Mouse (Mus musculus): ENCODE results near the gene Ddah1. TPM values are rescaled to one million over a fixed set of nuclear protein-coding genes. Genes with fewer than 3 reads are reported as not detected.

The Ddah1 gene
- polyA plus RNA-seq (2015; fragmentation: Nextera tagmentation; extraction: Ambion mirVana) = 71.2 and 76.1 TPM in 2 replicates

DNA sequence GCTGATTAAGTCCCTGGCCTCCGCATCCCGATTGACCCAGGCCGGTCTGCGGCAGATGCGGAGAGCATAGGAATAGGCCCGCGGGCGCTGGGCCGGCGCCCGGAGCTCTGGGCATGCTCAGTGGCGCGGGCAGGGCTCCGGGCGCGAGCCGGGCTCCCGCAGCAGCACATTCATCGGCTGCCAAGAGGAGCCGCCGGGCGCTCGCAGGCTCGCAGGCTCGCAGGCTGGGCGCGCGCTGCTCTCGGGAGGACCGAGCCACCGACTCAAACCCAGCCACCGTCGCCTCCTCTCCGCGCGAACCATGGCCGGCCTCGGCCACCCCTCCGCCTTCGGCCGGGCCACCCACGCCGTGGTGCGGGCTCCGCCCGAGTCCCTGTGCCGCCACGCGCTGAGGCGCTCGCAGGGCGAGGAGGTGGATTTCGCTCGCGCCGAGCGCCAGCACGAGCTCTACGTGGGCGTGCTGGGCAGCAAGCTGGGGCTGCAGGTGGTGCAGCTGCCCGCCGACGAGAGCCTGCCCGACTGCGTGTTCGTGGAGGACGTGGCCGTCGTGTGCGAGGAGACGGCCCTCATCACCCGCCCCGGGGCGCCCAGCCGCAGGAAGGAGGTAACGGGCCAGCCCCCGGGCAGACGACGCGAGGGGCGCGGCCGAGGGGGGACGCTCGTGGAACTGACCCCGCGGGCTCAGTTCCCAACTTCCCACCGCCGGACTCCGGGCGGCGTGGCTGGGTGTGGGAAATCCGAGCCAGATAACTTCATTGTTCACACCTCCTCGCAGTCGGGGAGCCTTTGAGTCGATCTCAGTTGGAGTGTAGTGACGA lies at the start of gene Ddah1:
Gene Ddah1, plus strand, starts transcription at position 115 of the 818 bp plus-strand sequence.
- Histone ChIP-seq H3K27ac (peak within 1 kb of the TSS; percentile 80), H3K4me1 (peaks cover 36% of the 10 kb centered on the region), H3K36me3 (no peaks in the 10 kb centered on the region), H3K4me3 (replicated peaks) (peak within 1 kb of the TSS; percentile 74), H3K9me3 (replicated peaks) (no peaks in the 10 kb centered on the region), H3K27me3 (peaks cover 11% of the 10 kb centered on the region), H3K4me2 (peak within 1 kb of the TSS; percentile 100), H3K9ac (peak within 1 kb of the TSS; percentile 76)
- WGBS = under 1% methylated on average over 97 of the region's 97 CpGs
- ATAC-seq (replicated peaks; ENCODE audit: low FRiP score) = peak; percentile 86

GRCm38 (mm10) chr3:145715923-145716322 lies 42.6 kb upstream of the Ddah1 start:
- WGBS = 80% methylated on average over 7 of the region's 7 CpGs
- Histone ChIP-seq H3K4me2 (no peak overlapping the region), H3K9ac (no peak overlapping the region), H3K36me3 (no peaks in the 10 kb centered on the region), H3K4me1 (no peaks in the 10 kb centered on the region), H3K27ac (no peak overlapping the region), H3K9me3 (replicated peaks) (no peaks in the 10 kb centered on the region), H3K4me3 (replicated peaks) (no peak overlapping the region), H3K27me3 (no peaks in the 10 kb centered on the region)
- no peak for ATAC-seq (replicated peaks; ENCODE audit: low FRiP score)

- no peak for ATAC-seq (replicated peaks; ENCODE audit: low FRiP score)
- H3K36me3 ChIP-seq = no peaks in the 10 kb centered on the region
- no peak overlapping the region for H3K27ac ChIP-seq
- no peaks in the 10 kb centered on the region for H3K9me3 ChIP-seq (replicated peaks)
- no peak overlapping the region for H3K4me3 ChIP-seq (replicated peaks)
- H3K4me2 ChIP-seq = no peak overlapping the region
- H3K27me3 ChIP-seq = no peaks in the 10 kb centered on the region
- 79% methylated on average over 4 of the region's 4 CpGs for whole genome bisulfite sequencing
- no peak overlapping the region for H3K9ac ChIP-seq
- no peaks in the 10 kb centered on the region for H3K4me1 ChIP-seq
These were observed 38.8 kb upstream of the Ddah1 start for GRCm38 (mm10) chr3:145719660-145720059.

DNA sequence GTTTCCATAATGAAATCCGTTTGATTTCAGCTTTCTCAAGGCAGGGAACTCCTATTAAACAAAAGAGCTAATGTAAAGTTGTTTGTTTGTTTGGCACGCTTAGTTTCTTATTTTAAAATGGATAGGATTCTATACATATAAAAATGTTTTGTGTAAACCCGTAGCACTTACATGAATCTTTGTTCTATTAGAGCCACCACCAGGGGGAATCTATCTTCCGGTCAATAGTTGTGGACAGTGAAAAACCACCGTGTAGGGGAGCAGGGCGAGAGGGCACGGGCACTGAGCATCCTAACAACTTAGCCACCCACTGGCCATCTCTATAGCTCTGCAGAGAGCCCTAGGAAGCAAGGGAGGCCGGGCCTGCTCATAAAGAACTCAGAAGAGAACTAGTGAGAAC lies 33.4 kb upstream of the Ddah1 start:
- Histone ChIP-seq H3K36me3 (no peaks in the 10 kb centered on the region), H3K27ac (no peak overlapping the region), H3K27me3 (no peaks in the 10 kb centered on the region), H3K9ac (no peak overlapping the region), H3K9me3 (replicated peaks) (no peaks in the 10 kb centered on the region), H3K4me3 (replicated peaks) (no peak overlapping the region), H3K4me1 (peaks cover 5% of the 10 kb centered on the region; the same call in 1 of the 2 replicates), H3K4me2 (no peak overlapping the region)
- WGBS = 62% methylated on average over 8 of the region's 8 CpGs
- ATAC-seq (replicated peaks; ENCODE audit: low FRiP score) = no peak

GRCm38 (mm10) chr3:145728336-145728735 lies 30.1 kb upstream of the Ddah1 start:
- no peak overlapping the region for H3K4me3 ChIP-seq (replicated peaks)
- peaks cover 6% of the 10 kb centered on the region; the same call in 1 of the 2 replicates for H3K4me1 ChIP-seq
- no peak overlapping the region for H3K9ac ChIP-seq
- no peaks in the 10 kb centered on the region for H3K27me3 ChIP-seq
- no peak overlapping the region for H3K4me2 ChIP-seq
- no peaks in the 10 kb centered on the region for H3K36me3 ChIP-seq
- no peak overlapping the region for H3K27ac ChIP-seq
- no peak for ATAC-seq (replicated peaks; ENCODE audit: low FRiP score)
- 70% methylated on average over 8 of the region's 8 CpGs for WGBS
- no peaks in the 10 kb centered on the region for H3K9me3 ChIP-seq (replicated peaks)

GRCm38 (mm10) chr3:145729531-145729930 lies 28.9 kb upstream of the Ddah1 start:
- no peak for ATAC-seq (replicated peaks; ENCODE audit: low FRiP score)
- Histone ChIP-seq H3K27ac (no peak overlapping the region), H3K9ac (no peak overlapping the region), H3K4me3 (replicated peaks) (no peak overlapping the region), H3K4me1 (peaks cover 6% of the 10 kb centered on the region; the same call in 1 of the 2 replicates), H3K27me3 (no peaks in the 10 kb centered on the region), H3K36me3 (no peaks in the 10 kb centered on the region), H3K4me2 (no peak overlapping the region), H3K9me3 (replicated peaks) (no peaks in the 10 kb centered on the region)
- WGBS = 68% methylated on average over 4 of the region's 4 CpGs

- no peaks in the 10 kb centered on the region for H3K27me3 ChIP-seq
- H3K4me1 ChIP-seq = peaks cover 9% of the 10 kb centered on the region; the same call in 1 of the 2 replicates
- no peaks in the 10 kb centered on the region for H3K9me3 ChIP-seq (replicated peaks)
- H3K36me3 ChIP-seq = no peaks in the 10 kb centered on the region
- H3K27ac ChIP-seq = no peak overlapping the region
- H3K9ac ChIP-seq = no peak overlapping the region
- H3K4me2 ChIP-seq = no peak overlapping the region
- WGBS = 5% methylated on average over 3 of the region's 3 CpGs
- H3K4me3 ChIP-seq (replicated peaks) = no peak overlapping the region
- peak; percentile 40; the same call in 1 of the 2 replicates for ATAC-seq (replicated peaks; ENCODE audit: low FRiP score)
These were observed 28.4 kb upstream of the Ddah1 start for GRCm38 (mm10) chr3:145730092-145730491.

- no peak overlapping the region for H3K4me3 ChIP-seq (replicated peaks)
- H3K9ac ChIP-seq = no peak overlapping the region
- H3K36me3 ChIP-seq = no peaks in the 10 kb centered on the region
- no peak for ATAC-seq (replicated peaks; ENCODE audit: low FRiP score)
- H3K27ac ChIP-seq = no peak overlapping the region
- no peak overlapping the region for H3K4me2 ChIP-seq
- WGBS = 75% methylated on average over 8 of the region's 8 CpGs
- peaks cover 6% of the 10 kb centered on the region; the same call in 1 of the 2 replicates for H3K4me1 ChIP-seq
- no peaks in the 10 kb centered on the region for H3K9me3 ChIP-seq (replicated peaks)
- no peaks in the 10 kb centered on the region for H3K27me3 ChIP-seq
These were observed 23.6 kb upstream of the Ddah1 start for GRCm38 (mm10) chr3:145734857-145735256.

DNA sequence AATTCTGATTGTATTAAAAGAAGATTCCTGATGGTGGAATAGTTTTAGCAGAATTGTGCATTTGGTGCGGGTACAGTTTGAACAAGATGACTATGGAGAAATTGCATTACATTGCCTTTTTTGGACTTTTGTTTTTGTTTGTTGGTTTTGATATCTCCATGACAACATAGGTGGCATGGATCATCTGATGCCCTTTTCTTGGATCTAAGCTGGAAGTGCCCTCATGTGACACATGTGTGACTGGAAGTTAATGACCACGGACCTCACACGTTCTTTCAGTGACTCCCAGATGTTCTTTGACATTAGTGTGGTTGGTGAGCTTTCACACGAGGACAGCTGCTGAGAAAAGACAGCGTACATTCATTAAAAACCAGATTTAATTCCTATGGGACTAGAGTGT lies 21.9 kb upstream of the Ddah1 start:
- 72% methylated on average over 5 of the region's 5 CpGs for WGBS
- ATAC-seq (replicated peaks; ENCODE audit: low FRiP score) = no peak

GRCm38 (mm10) chr3:145738662-145739061 lies 19.8 kb upstream of the Ddah1 start:
- H3K27me3 ChIP-seq = no peaks in the 10 kb centered on the region
- H3K9ac ChIP-seq = no peak overlapping the region
- H3K9me3 ChIP-seq (replicated peaks) = no peaks in the 10 kb centered on the region
- H3K4me1 ChIP-seq = peaks cover 7% of the 10 kb centered on the region; the same call in 1 of the 2 replicates
- H3K36me3 ChIP-seq = no peaks in the 10 kb centered on the region
- no peak for ATAC-seq (replicated peaks; ENCODE audit: low FRiP score)
- no peak overlapping the region for H3K27ac ChIP-seq
- no peak overlapping the region for H3K4me2 ChIP-seq
- WGBS = 90% methylated on average over 14 of the region's 14 CpGs
- H3K4me3 ChIP-seq (replicated peaks) = no peak overlapping the region

More for the DNA sequence above, 21.9 kb upstream of the Ddah1 start:
- Histone ChIP-seq H3K36me3 (no peaks in the 10 kb centered on the region), H3K27ac (no peak overlapping the region), H3K27me3 (no peaks in the 10 kb centered on the region), H3K4me3 (replicated peaks) (no peak overlapping the region), H3K4me2 (no peak overlapping the region), H3K9ac (no peak overlapping the region), H3K9me3 (replicated peaks) (no peaks in the 10 kb centered on the region), H3K4me1 (0 out of 2 replicates have a peak, but pooled peaks cover 3% of the 10 kb centered on the region)

- H3K36me3 ChIP-seq = no peaks in the 10 kb centered on the region
- no peak overlapping the region for H3K9ac ChIP-seq
- no peak overlapping the region for H3K27ac ChIP-seq
- no peaks in the 10 kb centered on the region for H3K9me3 ChIP-seq (replicated peaks)
- peaks cover 5% of the 10 kb centered on the region; the same call in 1 of the 2 replicates for H3K4me1 ChIP-seq
- no peak overlapping the region for H3K4me2 ChIP-seq
- H3K4me3 ChIP-seq (replicated peaks) = no peak overlapping the region
- WGBS = 62% methylated on average over 7 of the region's 7 CpGs
- ATAC-seq (replicated peaks; ENCODE audit: low FRiP score) = no peak
- H3K27me3 ChIP-seq = no peaks in the 10 kb centered on the region
These were observed 18.6 kb upstream of the Ddah1 start for GRCm38 (mm10) chr3:145739904-145740303.

GRCm38 (mm10) chr3:145743050-145743449 lies 15.4 kb upstream of the Ddah1 start:
- Histone ChIP-seq H3K27ac (no peak overlapping the region), H3K4me3 (replicated peaks) (no peak overlapping the region), H3K9ac (no peak overlapping the region), H3K36me3 (no peaks in the 10 kb centered on the region), H3K4me1 (peaks cover 4% of the 10 kb centered on the region; the same call in 1 of the 2 replicates), H3K9me3 (replicated peaks) (no peaks in the 10 kb centered on the region), H3K4me2 (no peak overlapping the region), H3K27me3 (no peaks in the 10 kb centered on the region)
- 51% methylated on average over 9 of the region's 9 CpGs for WGBS
- no peak for ATAC-seq (replicated peaks; ENCODE audit: low FRiP score)
